Mouse (Mus musculus): Measurements from ENCODE around the gene Mien1. TPM values are rescaled to one million over a fixed set of nuclear protein-coding genes. Genes with fewer than 3 reads are reported as not detected.
A peak's percentile ranks its signal among the peaks of the same experiment; 100 is the strongest.

The Mien1 gene
- 37.1 and 37.8 TPM in 2 replicates for polyA plus RNA-seq (2012; rRNA removed)

DNA sequence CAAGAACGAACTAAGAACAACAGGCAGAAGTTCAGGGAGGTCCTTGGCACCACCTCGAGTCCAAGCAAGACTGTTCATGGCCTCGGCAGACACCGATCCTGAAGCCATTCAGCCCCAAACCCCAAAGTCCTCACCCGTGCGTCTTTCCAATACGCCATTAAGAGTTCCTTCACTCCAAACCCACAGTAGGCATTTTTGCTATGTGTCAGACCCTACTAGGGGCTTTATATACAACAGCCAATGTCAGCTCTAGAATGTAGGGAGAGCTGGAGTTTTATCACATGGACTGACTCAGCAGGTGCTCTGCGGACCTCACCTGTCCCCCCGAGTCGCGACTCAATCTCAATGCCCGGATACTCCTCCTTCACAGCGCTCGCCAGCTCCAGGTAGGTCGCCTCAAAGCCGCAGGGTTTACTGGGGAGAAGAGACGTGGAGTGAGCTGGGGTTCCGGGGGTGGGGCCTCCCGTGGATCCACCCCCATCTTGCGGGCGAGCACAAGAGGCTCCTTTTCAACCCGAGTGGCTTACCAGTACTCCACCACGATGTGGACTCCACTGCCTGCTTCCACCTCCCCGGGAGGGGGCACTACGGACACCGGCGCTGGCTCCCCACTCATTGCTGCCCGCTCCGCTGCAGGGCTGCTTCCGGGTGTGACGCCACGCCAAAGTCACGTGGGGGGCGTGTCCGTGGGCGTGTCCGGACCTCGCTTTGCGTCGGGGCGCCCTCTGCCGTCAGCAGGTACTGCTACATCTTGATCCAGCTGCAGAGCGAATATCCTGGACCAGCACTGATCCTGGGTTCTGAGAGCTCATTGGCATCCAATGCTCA, at the start of gene Mien1:
Gene Mien1, minus strand, starts transcription at position 661 of the 828 bp plus-strand sequence.
- DNase-seq (ENCODE audit: low read depth in 1 of 2, low spot score in 2 of 2): peak; percentile 86 to 89
- WGBS: 3% methylated on average over 43 of the region's 43 CpGs
- H3K27ac ChIP-seq (ENCODE audit: insufficient read depth, low read length): peak within 1 kb of the TSS; percentile 87

DNA sequence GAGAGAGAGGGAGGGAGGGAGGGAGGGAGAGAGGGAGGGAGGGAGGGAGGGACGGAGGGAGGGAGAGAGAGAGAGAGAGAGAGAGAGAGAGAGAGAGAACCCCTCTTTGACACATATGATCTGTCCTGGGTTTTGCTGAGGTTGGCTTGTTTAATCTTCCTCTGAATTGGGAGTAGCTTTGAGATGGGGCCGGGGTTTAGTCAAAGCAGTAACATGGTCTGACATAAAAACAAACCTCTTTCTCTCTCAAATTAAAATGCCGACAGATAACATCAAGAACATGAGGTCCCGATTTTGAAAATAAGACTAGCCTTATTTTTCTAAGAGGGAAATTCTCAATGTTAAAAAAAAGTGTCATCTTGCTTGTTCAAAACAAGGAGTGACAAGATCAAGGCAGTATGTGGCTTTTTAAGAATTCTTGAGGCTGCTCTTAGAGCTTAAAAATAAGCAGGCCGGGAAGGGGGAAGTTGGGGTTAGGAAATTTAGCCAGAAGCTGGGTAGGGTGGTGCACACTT, 48.8 kb upstream of the Mien1 start:
- 49% methylated on average over 4 of the region's 5 CpGs for WGBS
- Histone ChIP-seq H3K4me3 (ENCODE audit: extremely low read depth, insufficient read depth, insufficient read length) (no peak overlapping the region), H3K27me3 (ENCODE audit: control insufficient read depth, insufficient read depth, low read length) (no peaks in the 10 kb centered on the region), H3K4me1 (ENCODE audit: control insufficient read depth, insufficient read depth, insufficient read length) (peaks cover 12% of the 10 kb centered on the region; the same call in 1 of the 2 replicates), H3K27ac (ENCODE audit: insufficient read depth, low read length) (peak overlapping the region; percentile 7; the same call in 1 of the 2 replicates), H3K36me3 (ENCODE audit: control insufficient read depth, insufficient read depth, low read length) (peaks cover 39% of the 10 kb centered on the region)
- TF ChIP-seq CTCF (IDR thresholded peaks at IDR 0.05; ENCODE audit: extremely low read depth, insufficient read depth, insufficient read length, insufficient replicate concordance) (no peak), POLR2A (IDR thresholded peaks at IDR 0.05; ENCODE audit: low read depth, low read length) (no peak)
- no peak for DNase-seq (ENCODE audit: low read depth in 1 of 2, low spot score in 2 of 2)

More for the DNA sequence above, at the start of gene Mien1:
- Histone ChIP-seq H3K36me3 (ENCODE audit: control insufficient read depth, insufficient read depth, low read length) (no peaks in the 10 kb centered on the region), H3K4me1 (ENCODE audit: control insufficient read depth, insufficient read depth, insufficient read length) (peaks cover 3% of the 10 kb centered on the region; the same call in 1 of the 2 replicates), H3K27me3 (ENCODE audit: control insufficient read depth, insufficient read depth, low read length) (no peaks in the 10 kb centered on the region), H3K4me3 (ENCODE audit: extremely low read depth, insufficient read depth, insufficient read length) (peak within 1 kb of the TSS; percentile 94)
- TF ChIP-seq POLR2A (IDR thresholded peaks at IDR 0.05; ENCODE audit: low read depth, low read length) (peak; percentile 48; the same call in 1 of the 2 replicates), CTCF (IDR thresholded peaks at IDR 0.05; ENCODE audit: extremely low read depth, insufficient read depth, insufficient read length, insufficient replicate concordance) (peak; percentile 70; the same call in 1 of the 2 replicates)

- Histone ChIP-seq H3K27me3 (ENCODE audit: control insufficient read depth, insufficient read depth, low read length) (no peaks in the 10 kb centered on the region), H3K4me1 (ENCODE audit: control insufficient read depth, insufficient read depth, insufficient read length) (no peaks in the 10 kb centered on the region; the same call in 1 of the 2 replicates), H3K36me3 (ENCODE audit: control insufficient read depth, insufficient read depth, low read length) (peaks cover 40% of the 10 kb centered on the region), H3K27ac (ENCODE audit: insufficient read depth, low read length) (no peak overlapping the region), H3K4me3 (ENCODE audit: extremely low read depth, insufficient read depth, insufficient read length) (no peak overlapping the region)
- WGBS: 88% methylated on average over 2 of the region's 2 CpGs
- no peak for DNase-seq (ENCODE audit: low read depth in 1 of 2, low spot score in 2 of 2)
- TF ChIP-seq POLR2A (IDR thresholded peaks at IDR 0.05; ENCODE audit: low read depth, low read length) (no peak), CTCF (IDR thresholded peaks at IDR 0.05; ENCODE audit: extremely low read depth, insufficient read depth, insufficient read length, insufficient replicate concordance) (no peak)
These were observed 47.0 kb upstream of the Mien1 start for GRCm38 (mm10) chr11:98485749-98486148.

DNA sequence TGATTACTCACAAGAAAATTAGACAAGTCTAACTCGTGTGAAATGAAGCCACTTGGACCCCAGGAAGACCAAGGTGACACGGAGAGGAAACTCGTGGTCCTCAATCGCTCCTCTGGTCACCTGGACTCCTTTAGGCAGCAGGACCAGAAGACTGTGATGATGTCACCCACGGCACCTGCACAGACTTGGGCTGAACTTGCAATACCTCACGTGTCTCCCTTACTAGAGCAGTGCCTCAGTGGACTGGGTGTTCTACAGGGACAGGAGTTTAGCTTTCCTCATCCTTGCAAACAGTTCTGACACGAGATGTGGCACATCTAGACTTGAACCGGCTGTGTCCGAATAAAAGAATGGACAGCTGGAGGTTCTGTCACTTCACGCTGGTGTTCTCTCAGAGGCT, 43.3 kb upstream of the Mien1 start:
- Histone ChIP-seq H3K4me3 (ENCODE audit: extremely low read depth, insufficient read depth, insufficient read length) (no peak overlapping the region), H3K36me3 (ENCODE audit: control insufficient read depth, insufficient read depth, low read length) (peaks cover 23% of the 10 kb centered on the region), H3K27me3 (ENCODE audit: control insufficient read depth, insufficient read depth, low read length) (no peaks in the 10 kb centered on the region), H3K27ac (ENCODE audit: insufficient read depth, low read length) (no peak overlapping the region), H3K4me1 (ENCODE audit: control insufficient read depth, insufficient read depth, insufficient read length) (peaks cover 17% of the 10 kb centered on the region; the same call in 1 of the 2 replicates)
- no peak for DNase-seq (ENCODE audit: low read depth in 1 of 2, low spot score in 2 of 2)
- TF ChIP-seq POLR2A (IDR thresholded peaks at IDR 0.05; ENCODE audit: low read depth, low read length) (no peak), CTCF (IDR thresholded peaks at IDR 0.05; ENCODE audit: extremely low read depth, insufficient read depth, insufficient read length, insufficient replicate concordance) (no peak)
- WGBS: 78% methylated on average over 10 of the region's 10 CpGs

DNA sequence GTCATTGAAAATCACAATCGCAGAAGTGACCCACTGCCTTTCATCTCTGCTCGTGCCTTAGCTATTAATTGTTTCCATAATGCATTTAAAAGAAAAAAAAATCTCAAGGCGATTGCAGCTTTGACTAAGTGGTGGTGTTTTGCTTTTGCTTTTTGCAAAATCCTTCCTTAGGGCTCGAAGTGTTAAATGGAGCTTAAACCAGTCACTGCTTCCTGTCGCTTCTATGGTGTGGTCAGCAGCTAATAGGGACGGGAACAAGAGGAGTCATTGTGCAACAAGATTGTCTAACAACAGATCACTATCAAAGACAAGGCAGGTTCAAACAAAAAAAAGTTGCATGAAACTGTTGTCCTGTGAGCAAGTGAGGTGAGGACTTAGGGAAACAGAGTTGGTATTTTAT, 42.4 kb upstream of the Mien1 start:
- no peak for DNase-seq (ENCODE audit: low read depth in 1 of 2, low spot score in 2 of 2)
- no peaks in the 10 kb centered on the region for H3K27me3 ChIP-seq (ENCODE audit: control insufficient read depth, insufficient read depth, low read length)
- no peak overlapping the region for H3K27ac ChIP-seq (ENCODE audit: insufficient read depth, low read length)
- no peak for TF ChIP-seq POLR2A (IDR thresholded peaks at IDR 0.05; ENCODE audit: low read depth, low read length)
- no peak for TF ChIP-seq CTCF (IDR thresholded peaks at IDR 0.05; ENCODE audit: extremely low read depth, insufficient read depth, insufficient read length, insufficient replicate concordance)
- 58% methylated on average over 6 of the region's 6 CpGs for WGBS
- H3K4me3 ChIP-seq (ENCODE audit: extremely low read depth, insufficient read depth, insufficient read length): no peak overlapping the region
- peaks cover 20% of the 10 kb centered on the region for H3K36me3 ChIP-seq (ENCODE audit: control insufficient read depth, insufficient read depth, low read length)
- H3K4me1 ChIP-seq (ENCODE audit: control insufficient read depth, insufficient read depth, insufficient read length): peaks cover 20% of the 10 kb centered on the region; the same call in 1 of the 2 replicates

- H3K27me3 ChIP-seq (ENCODE audit: control insufficient read depth, insufficient read depth, low read length): no peaks in the 10 kb centered on the region
- TF ChIP-seq CTCF (IDR thresholded peaks at IDR 0.05; ENCODE audit: extremely low read depth, insufficient read depth, insufficient read length, insufficient replicate concordance) (no peak), POLR2A (IDR thresholded peaks at IDR 0.05; ENCODE audit: low read depth, low read length) (no peak)
- H3K4me3 ChIP-seq (ENCODE audit: extremely low read depth, insufficient read depth, insufficient read length): no peak overlapping the region
- H3K27ac ChIP-seq (ENCODE audit: insufficient read depth, low read length): peak overlapping the region; percentile 67
- H3K36me3 ChIP-seq (ENCODE audit: control insufficient read depth, insufficient read depth, low read length): peaks cover 11% of the 10 kb centered on the region
- WGBS: 79% methylated on average over 12 of the region's 12 CpGs
- no peak for DNase-seq (ENCODE audit: low read depth in 1 of 2, low spot score in 2 of 2)
- H3K4me1 ChIP-seq (ENCODE audit: control insufficient read depth, insufficient read depth, insufficient read length): peaks cover 20% of the 10 kb centered on the region; the same call in 1 of the 2 replicates
These were observed 41.2 kb upstream of the Mien1 start for GRCm38 (mm10) chr11:98479940-98480497.

Data from spleen, adult 2 months (tissue).